Mouse (Mus musculus): ENCODE measurements around the gene Ddc.

GRCm38 (mm10) chr11:11929059-11929458 lies 31.1 kb upstream of the Ddc start:
- TF ChIP-seq POLR2A (IDR thresholded peaks at IDR 0.05; ENCODE audit: control insufficient read depth in 1 of 2, insufficient read depth in 1 of 2, low read depth in 1 of 2, low read length in 2 of 2, poor library complexity in 1 of 2): no peak
- TF ChIP-seq POLR2AphosphoS5 (IDR thresholded peaks at IDR 0.05; ENCODE audit: borderline replicate concordance, low read depth, low read length): no peak
- no peak for TF ChIP-seq MAX (IDR thresholded peaks at IDR 0.05; ENCODE audit: low read length)
- TF ChIP-seq SIN3A (IDR thresholded peaks at IDR 0.05; ENCODE audit: low read length): no peak
- no peak for TF ChIP-seq ZKSCAN1 (IDR thresholded peaks at IDR 0.05; ENCODE audit: low read depth, low read length)
- no peak for TF ChIP-seq GATA1 (IDR thresholded peaks at IDR 0.05; ENCODE audit: low read depth, low read length)
- no peak for TF ChIP-seq CTCF (IDR thresholded peaks at IDR 0.05 in 2 of 3, conservative IDR thresholded peaks at IDR 0.05 in 1 of 3; ENCODE audit: control insufficient read depth in 1 of 3, insufficient read depth in 1 of 3, low read depth in 2 of 3, low read length in 3 of 3, poor library complexity in 1 of 3, severe bottlenecking in 1 of 3)
- no peak for TF ChIP-seq HCFC1 (IDR thresholded peaks at IDR 0.05; ENCODE audit: low read depth, low read length)
- TF ChIP-seq USF1 (IDR thresholded peaks at IDR 0.05; ENCODE audit: low read depth, low read length): no peak
- TF ChIP-seq E2F4 (IDR thresholded peaks at IDR 0.05; ENCODE audit: borderline replicate concordance, low read depth, low read length): no peak
- no peak for TF ChIP-seq UBTF (IDR thresholded peaks at IDR 0.05; ENCODE audit: borderline replicate concordance, insufficient read depth, low read depth, low read length)
- no peak for TF ChIP-seq MYB (IDR thresholded peaks at IDR 0.05; ENCODE audit: low read depth, low read length)
- no peak for TF ChIP-seq POLR2AphosphoS2 (IDR thresholded peaks at IDR 0.05; ENCODE audit: low read length)

Data from MEL (cell line).